Mouse (Mus musculus) intestine, embryonic 16.5 days (tissue): ENCODE data around the gene Thrap3. TPM values are rescaled to one million over a fixed set of nuclear protein-coding genes. Genes with fewer than 3 reads are reported as not detected.
A peak's percentile ranks its signal among the peaks of the same experiment; 100 is the strongest.

Experiments used
- ATAC-seq: fragments of 200-750 bp; cut with Nextera tagmentation; 2 replicates; pipeline ENCODE4 v1.8.0; 2017; ENCODE audit warnings: moderate TSS enrichment, moderate library complexity
- H3K27ac ChIP-seq: fragments of 300-500 bp; sonication (generic); 2 replicates; pipeline ENCODE4 v1.5.1; 2014; ENCODE audit warnings: mild to moderate bottlenecking, low read length
- H3K27me3 ChIP-seq: fragments of 300-500 bp; sonication (generic); replicated peaks from 2 replicates; pipeline ENCODE4 v1.6.1; 2014; ENCODE audit warnings: low read length, control low read depth, mixed read lengths; ENCODE audit not compliant: control insufficient read depth, insufficient read depth
- H3K36me3 ChIP-seq: fragments of 300-500 bp; sonication (generic); 2 replicates; pipeline ENCODE4 v1.6.1; 2014; ENCODE audit warnings: low read length, control low read depth; ENCODE audit not compliant: control insufficient read depth, insufficient read depth
- H3K4me1 ChIP-seq: fragments of 300-500 bp; sonication (generic); 2 replicates; pipeline ENCODE4 v1.6.1; 2014; ENCODE audit warnings: low read length, control low read depth, mixed read lengths; ENCODE audit not compliant: control insufficient read depth, insufficient read depth
- H3K4me2 ChIP-seq: fragments of 300-500 bp; sonication (generic); 2 replicates; pipeline ENCODE4 v1.6.1; 2014; ENCODE audit warnings: low read depth, low read length, control low read depth
- H3K4me3 ChIP-seq: fragments of 300-500 bp; sonication (generic); 2 replicates; pipeline ENCODE4 v1.5.1; 2014; ENCODE audit warnings: mild to moderate bottlenecking, low read length
- H3K9ac ChIP-seq: fragments of 300-500 bp; sonication (generic); 2 replicates; pipeline ENCODE4 v1.6.1; 2014; ENCODE audit warnings: low read depth, low read length
- H3K9me3 ChIP-seq: fragments of 300-500 bp; sonication (generic); 2 replicates; pipeline ENCODE4 v1.6.1; 2016; ENCODE audit warnings: low read length, control low read depth; ENCODE audit not compliant: control insufficient read depth
- WGBS: fragments of 180-500 bp; shearing (Covaris S2); extraction: QIAGEN DNeasy Blood & Tissue Kit; methylation state at CpG from one replicate; pipeline ENCODE4 v1.1.7; 2014; 5-methylcytosine and 5-hydroxymethylcytosine counted together
- polyA plus RNA-seq: library from polyadenylated mRNA; unstranded; fragments of >200 nt; fragmentation: Nextera tagmentation; extraction: Ambion mirVana; gene quantifications from 2 replicates; pipeline ENCODE4 v1.2.1, GENCODE M21; 2015

Thrap3 gene
- polyA plus RNA-seq, 1 experiment from 2014 or later: 141 TPM

- Histone ChIP-seq H3K27me3 (no peaks in the 10 kb centered on the region), H3K4me1 (peaks cover 22% of the 10 kb centered on the region), H3K4me3 (peak overlapping the region; percentile 72), H3K4me2 (peak overlapping the region; percentile 93), H3K9ac (peak overlapping the region; percentile 90), H3K36me3 (no peaks in the 10 kb centered on the region; the same call in 1 of the 2 replicates), H3K9me3 (no peaks in the 10 kb centered on the region), H3K27ac (peak overlapping the region; percentile 98)
- under 1% methylated on average over 44 of the region's 44 CpGs for WGBS
- peak; percentile 85 for ATAC-seq
Observed at GRCm38 (mm10) chr4:126162544-126163066, 40.0 kb downstream of the Thrap3 start.

DNA sequence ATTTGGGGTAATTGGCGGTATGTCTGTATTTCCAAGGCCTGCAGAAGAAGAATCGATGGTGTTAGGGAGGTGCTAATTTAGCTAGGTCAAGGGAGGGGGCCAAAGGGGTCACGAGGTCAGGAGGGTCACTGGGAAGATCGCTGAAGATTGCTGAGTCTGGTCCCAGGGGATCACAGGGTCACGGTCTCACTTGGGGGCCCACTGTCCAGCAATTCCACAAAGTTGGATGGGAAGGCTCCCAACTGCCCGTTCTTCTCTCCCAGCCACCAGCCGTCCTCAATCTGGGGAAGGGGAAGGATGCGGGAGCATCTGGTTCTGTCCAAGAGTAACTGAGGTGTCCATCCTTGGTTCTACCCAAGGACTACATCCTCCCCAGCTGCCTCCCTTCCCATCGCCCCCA is 40.6 kb downstream of the Thrap3 start:
- H3K36me3 ChIP-seq: no peaks in the 10 kb centered on the region; the same call in 1 of the 2 replicates
- WGBS: 66% methylated on average over 9 of the region's 9 CpGs
- peak overlapping the region; percentile 90 for H3K9ac ChIP-seq
- no peak for ATAC-seq
- peak overlapping the region; percentile 72 for H3K4me3 ChIP-seq
- H3K27me3 ChIP-seq: no peaks in the 10 kb centered on the region
- H3K4me2 ChIP-seq: peak overlapping the region; percentile 93
- peak overlapping the region; percentile 98 for H3K27ac ChIP-seq
- H3K9me3 ChIP-seq: no peaks in the 10 kb centered on the region
- H3K4me1 ChIP-seq: peaks cover 22% of the 10 kb centered on the region

GRCm38 (mm10) chr4:126161456-126161855 is 41.1 kb downstream of the Thrap3 start:
- Histone ChIP-seq H3K9me3 (no peaks in the 10 kb centered on the region), H3K4me2 (no peak overlapping the region), H3K27ac (no peak overlapping the region), H3K4me1 (peaks cover 23% of the 10 kb centered on the region), H3K36me3 (no peaks in the 10 kb centered on the region; the same call in 1 of the 2 replicates), H3K4me3 (no peak overlapping the region), H3K27me3 (no peaks in the 10 kb centered on the region), H3K9ac (no peak overlapping the region)
- no peak for ATAC-seq
- WGBS: 89% methylated on average over 6 of the region's 6 CpGs

- ATAC-seq: no peak
- Histone ChIP-seq H3K4me3 (no peak overlapping the region), H3K27ac (no peak overlapping the region), H3K9me3 (no peaks in the 10 kb centered on the region), H3K9ac (no peak overlapping the region), H3K4me1 (peaks cover 28% of the 10 kb centered on the region), H3K4me2 (no peak overlapping the region), H3K27me3 (no peaks in the 10 kb centered on the region), H3K36me3 (no peaks in the 10 kb centered on the region; the same call in 1 of the 2 replicates)
- WGBS: 88% methylated on average over 8 of the region's 8 CpGs
Observed at GRCm38 (mm10) chr4:126160981-126161380, 41.6 kb downstream of the Thrap3 start.

DNA sequence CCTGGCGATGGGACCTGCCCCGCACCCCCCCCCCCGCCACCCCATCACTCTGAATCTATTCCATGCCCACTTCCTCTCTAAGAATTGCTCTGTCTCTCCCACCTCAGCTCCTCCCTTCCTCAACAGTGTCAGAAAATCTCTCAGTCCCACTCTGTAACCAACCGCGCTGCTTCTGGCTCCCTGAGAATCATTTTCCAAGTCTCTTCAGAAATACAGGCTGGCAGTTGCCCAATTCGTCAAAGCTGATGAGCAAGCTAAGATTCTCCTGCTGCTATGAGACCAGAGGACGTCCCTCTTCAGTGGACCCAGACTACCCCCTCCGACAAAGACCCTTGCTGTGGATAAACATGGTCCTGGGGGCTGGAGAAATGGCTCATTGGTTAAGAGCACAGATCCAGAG is 43.1 kb downstream of the Thrap3 start:
- Histone ChIP-seq H3K9me3 (no peaks in the 10 kb centered on the region), H3K9ac (no peak overlapping the region), H3K4me3 (no peak overlapping the region), H3K27ac (no peak overlapping the region), H3K4me2 (no peak overlapping the region), H3K4me1 (peaks cover 41% of the 10 kb centered on the region), H3K36me3 (no peaks in the 10 kb centered on the region), H3K27me3 (no peaks in the 10 kb centered on the region)
- ATAC-seq: no peak
- WGBS: 75% methylated on average over 8 of the region's 8 CpGs

GRCm38 (mm10) chr4:126157562-126157961 is 45.0 kb downstream of the Thrap3 start:
- no peak overlapping the region for H3K4me3 ChIP-seq
- peaks cover 32% of the 10 kb centered on the region for H3K4me1 ChIP-seq
- no peaks in the 10 kb centered on the region for H3K27me3 ChIP-seq
- H3K4me2 ChIP-seq: no peak overlapping the region
- H3K9ac ChIP-seq: no peak overlapping the region
- peak overlapping the region; percentile 47; the same call in 1 of the 2 replicates for H3K27ac ChIP-seq
- WGBS: 89% methylated on average over 6 of the region's 6 CpGs
- H3K9me3 ChIP-seq: no peaks in the 10 kb centered on the region
- no peak for ATAC-seq
- H3K36me3 ChIP-seq: no peaks in the 10 kb centered on the region

DNA sequence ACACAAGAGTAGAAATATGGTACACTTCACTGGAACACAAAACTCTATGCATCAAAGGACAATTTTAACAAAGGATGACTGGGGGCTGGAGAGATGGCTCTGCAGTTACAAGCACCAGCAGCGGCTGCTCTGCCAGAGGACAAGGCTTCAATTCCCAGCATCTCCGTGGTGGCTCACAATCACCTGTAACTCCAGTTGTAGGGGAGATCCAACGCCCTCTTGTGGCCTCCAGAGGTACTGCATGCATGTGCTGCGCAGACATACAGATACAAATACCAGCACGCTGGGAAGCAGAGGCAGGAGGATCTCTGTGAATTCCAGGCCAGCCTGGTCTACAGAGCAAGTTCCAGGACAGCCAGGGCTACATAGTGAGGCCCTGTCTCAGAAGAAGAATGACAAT is 45.9 kb downstream of the Thrap3 start:
- Histone ChIP-seq H3K36me3 (no peaks in the 10 kb centered on the region; the same call in 1 of the 2 replicates), H3K4me3 (no peak overlapping the region), H3K9me3 (no peaks in the 10 kb centered on the region), H3K27ac (0 out of 2 replicates have a peak overlapping the region, but pooled peaks have one; percentile 77), H3K4me2 (no peak overlapping the region), H3K27me3 (no peaks in the 10 kb centered on the region), H3K9ac (no peak overlapping the region), H3K4me1 (peaks cover 24% of the 10 kb centered on the region)
- ATAC-seq: no peak
- 58% methylated on average over 5 of the region's 5 CpGs for WGBS

- H3K9me3 ChIP-seq: no peaks in the 10 kb centered on the region
- H3K4me1 ChIP-seq: peaks cover 26% of the 10 kb centered on the region
- no peak overlapping the region for H3K4me3 ChIP-seq
- peaks cover 2% of the 10 kb centered on the region; the same call in 1 of the 2 replicates for H3K36me3 ChIP-seq
- 0 out of 2 replicates have a peak overlapping the region, but pooled peaks have one; percentile 10 for H3K4me2 ChIP-seq
- H3K27me3 ChIP-seq: no peaks in the 10 kb centered on the region
- H3K9ac ChIP-seq: peak overlapping the region; percentile 51; the same call in 1 of the 2 replicates
- peak; percentile 23 for ATAC-seq
- H3K27ac ChIP-seq: peak overlapping the region; percentile 77
- 9% methylated on average over 2 of the region's 2 CpGs for WGBS
Observed at GRCm38 (mm10) chr4:126155869-126156268, 46.7 kb downstream of the Thrap3 start.

DNA sequence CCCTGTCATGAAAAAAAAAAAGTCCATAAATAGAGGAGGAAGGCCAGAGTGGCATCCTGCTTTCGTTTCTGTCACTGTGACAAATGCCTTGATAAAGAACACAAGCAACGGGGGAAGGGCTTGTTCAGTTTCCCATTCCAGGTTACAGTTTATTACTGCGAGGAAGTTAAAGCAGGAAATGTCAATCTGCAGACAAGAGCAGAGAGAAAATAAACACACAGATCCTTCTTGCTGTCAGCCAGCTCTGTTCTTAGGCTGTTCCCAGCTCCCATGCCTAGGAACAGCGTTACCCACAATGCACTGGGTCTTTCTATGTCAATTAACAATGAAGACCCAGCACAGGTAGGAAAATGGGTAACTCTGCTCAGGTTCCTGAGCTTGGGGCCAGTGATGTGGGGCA is 47.4 kb downstream of the Thrap3 start:
- Histone ChIP-seq H3K9me3 (no peaks in the 10 kb centered on the region), H3K36me3 (peaks cover 2% of the 10 kb centered on the region; the same call in 1 of the 2 replicates), H3K4me1 (peaks cover 29% of the 10 kb centered on the region), H3K27me3 (no peaks in the 10 kb centered on the region), H3K9ac (peak overlapping the region; percentile 51; the same call in 1 of the 2 replicates), H3K4me3 (no peak overlapping the region), H3K27ac (peak overlapping the region; percentile 77), H3K4me2 (no peak overlapping the region)
- no peak for ATAC-seq
- 21% methylated on average over 4 of the region's 4 CpGs for WGBS
